Mouse (Mus musculus) CD4-positive helper T cell, adult 2 months (primary cell): ENCODE measurements at regions not wholly inside any gene's neighbourhood (a gene's known extent, or its start where the extent isn't known, plus 50 kb on each side); places are given as distances from the start of the nearest gene placed in this dataset.
"Not testable (repeated sequence)": the region's sequence is repeated elsewhere in the genome, so short reads cannot be mapped to it uniquely, and the experiment has no call there.

ENCODE experiments used
- DNase-seq: peaks from one replicate; pipeline ENCODE4 v3.0.0-alpha.2; 2012; ENCODE audit warnings: low read depth, missing footprints, low spot score

- DNase-seq: not testable (repeated sequence)
Observed at GRCm38 (mm10) chr15:53984006-53984405, 99.3 kb downstream of the Gm7489 start.

GRCm38 (mm10) chr15:53989888-53990287, 105.2 kb downstream of the Gm7489 start:
- DNase-seq: no peak

- no peak for DNase-seq
Observed at GRCm38 (mm10) chr15:53995199-53995868, 110.6 kb downstream of the Gm7489 start.

- DNase-seq: no peak
Observed at GRCm38 (mm10) chr15:53998600-53999290, 114.0 kb downstream of the Gm7489 start.

GRCm38 (mm10) chr15:54033756-54034155, 149.1 kb downstream of the Gm7489 start:
- DNase-seq: no peak

- no peak for DNase-seq
Observed at GRCm38 (mm10) chr15:54050711-54051110, 166.0 kb downstream of the Gm7489 start.

GRCm38 (mm10) chr15:54070005-54070634, 185.4 kb downstream of the Gm7489 start:
- DNase-seq: peak; percentile 17

- DNase-seq: no peak
Observed at GRCm38 (mm10) chr15:54071732-54072131, 187.0 kb downstream of the Gm7489 start.

GRCm38 (mm10) chr15:54091301-54091700, 206.6 kb downstream of the Gm7489 start:
- DNase-seq: no peak

GRCm38 (mm10) chr15:54092386-54092785, 207.7 kb downstream of the Gm7489 start:
- DNase-seq: no peak

- no peak for DNase-seq
Observed at GRCm38 (mm10) chr15:54097498-54097897, 212.8 kb downstream of the Gm7489 start.

GRCm38 (mm10) chr15:54112406-54112805, 227.7 kb downstream of the Gm7489 start:
- DNase-seq: no peak

- no peak for DNase-seq
Observed at GRCm38 (mm10) chr15:54114096-54114512, 229.4 kb downstream of the Gm7489 start.

GRCm38 (mm10) chr15:54117967-54118538, 233.3 kb downstream of the Gm7489 start:
- no peak for DNase-seq

- DNase-seq: no peak
Observed at GRCm38 (mm10) chr15:54120456-54120855, 235.8 kb downstream of the Gm7489 start.

GRCm38 (mm10) chr15:54164350-54164749, 279.6 kb downstream of the Gm7489 start:
- DNase-seq: no peak

GRCm38 (mm10) chr15:54167842-54168361, 283.2 kb downstream of the Gm7489 start:
- DNase-seq: no peak

- DNase-seq: no peak
Observed at GRCm38 (mm10) chr15:54177221-54177620, 292.5 kb downstream of the Gm7489 start.

- DNase-seq: no peak
Observed at GRCm38 (mm10) chr15:54177791-54178190, 293.1 kb downstream of the Gm7489 start.
